Mouse (Mus musculus) heart, adult 2 months (tissue): ENCODE results near the gene Fyb.

Experiments
- CTCF ChIP-seq: fragments of 200-600 bp; IDR thresholded peaks from 2 replicates; pipeline ENCODE4 v1.8.1; 2022; ENCODE audit warnings: antibody characterized with exemption, mild to moderate bottlenecking, moderate library complexity
- EP300 ChIP-seq: fragments of 200-500 bp; IDR thresholded peaks from 2 replicates; pipeline ENCODE4 v1.6.1; 2011; ENCODE audit warnings: low read depth, low read length, control low read depth; ENCODE audit not compliant: insufficient read depth
- POLR2A ChIP-seq: fragments of 200-500 bp; IDR thresholded peaks from 2 replicates; pipeline ENCODE4 v1.6.1; 2011; ENCODE audit warnings: mild to moderate bottlenecking, low read depth, low read length, control low read depth; ENCODE audit not compliant: insufficient read depth

GRCm38 (mm10) chr15:6601330-6601729 lies 78.7 kb downstream of the Fyb start:
- TF ChIP-seq CTCF: no peak
- no peak for TF ChIP-seq POLR2A
- no peak for TF ChIP-seq EP300
